ENCODE assay signal across 18 mouse cellular contexts in genomic region chr12:117509919-117510318, GRCm38 (mm10). TPM values are rescaled to one million over a fixed set of nuclear protein-coding genes. Genes with fewer than 3 reads are reported as not detected.
DNase-seq lines count a peak whose midpoint lies in the region; ATAC-seq and TF ChIP-seq lines count a peak whose summit lies in the region.
"Had no signal": no experiment of that assay in that cellular context is flagged by ENCODE, and none has a peak within 500 bp of the region (broad histone marks: within the 10 kb centered on the region; RNA-seq: fewer than 3 reads in every experiment).

No protein-coding gene starts in this region.

- ATAC-seq in lung, embryonic 14.5 days (ENCODE audit: insufficient read depth): peak; percentile 65; the same call in 1 of the 2 replicates
- ATAC-seq in lung, embryonic 16.5 days (ENCODE audit: low read depth): peak; percentile 52; the same call in 1 of the 2 replicates
- no peak for ATAC-seq in forebrain, embryonic 16.5 days
- ATAC-seq: activated CD4-positive, CD25-positive, alpha-beta regulatory T cell, adult 4 months; forebrain, embryonic 13.5 days; forebrain, embryonic 15.5 days had no signal

- 26% methylated on average over 2 of the region's 2 CpGs for WGBS in lung, embryonic 14.5 days
- WGBS in lung, embryonic 16.5 days: 21% methylated on average over 2 of the region's 2 CpGs
- WGBS in forebrain, embryonic 16.5 days: 54% methylated on average over 2 of the region's 2 CpGs

- no peaks in the 10 kb centered on the region for H3K27me3 ChIP-seq in lung, embryonic 14.5 days (ENCODE audit: insufficient read depth, low read length)
- H3K27me3 ChIP-seq in lung, embryonic 16.5 days (ENCODE audit: control insufficient read depth, insufficient read depth, low read depth, low read length): no peaks in the 10 kb centered on the region
- H3K27me3 ChIP-seq in forebrain, embryonic 16.5 days (replicated peaks; ENCODE audit: control insufficient read depth, insufficient read depth, low read length): no peaks in the 10 kb centered on the region
- H3K27me3 ChIP-seq: forebrain, embryonic 13.5 days; forebrain, embryonic 15.5 days had no signal

- H3K27ac ChIP-seq in lung, embryonic 14.5 days (ENCODE audit: low read depth): no peak overlapping the region
- no peak overlapping the region for H3K27ac ChIP-seq in lung, embryonic 16.5 days (ENCODE audit: low read length)
- H3K27ac ChIP-seq in forebrain, embryonic 16.5 days (ENCODE audit: low read length): no peak overlapping the region
- H3K27ac ChIP-seq: embryonic facial prominence, embryonic 10.5 days; embryonic facial prominence, embryonic 12.5 days; forebrain, embryonic 13.5 days; forebrain, embryonic 15.5 days had no signal

- no peak overlapping the region for H3K9ac ChIP-seq in lung, embryonic 14.5 days
- no peak overlapping the region for H3K9ac ChIP-seq in lung, embryonic 16.5 days (ENCODE audit: low read length)
- H3K9ac ChIP-seq in forebrain, embryonic 16.5 days (replicated peaks; ENCODE audit: low read depth, low read length): no peak overlapping the region
- H3K9ac ChIP-seq: embryonic facial prominence, embryonic 12.5 days; forebrain, embryonic 13.5 days; forebrain, embryonic 15.5 days had no signal

- DNase-seq in lung, embryonic 14.5 days: peak; percentile 75
- DNase-seq in lung, postnatal 25 days (ENCODE audit: low spot score): no peak
- DNase-seq in lung, postnatal 36 days: no peak
- DNase-seq: adrenal gland, adult 8-10 months; adrenal gland, postnatal 14 days; adrenal gland, postnatal 36 days; cerebellum, adult 11-12 months; cerebellum, adult 2 months; cerebellum, adult 9-10 months; cerebellum, postnatal 10 days; cerebellum, postnatal 25 days had no signal

- H3K4me3 ChIP-seq in lung, embryonic 14.5 days (ENCODE audit: low read depth, low read length): no peak overlapping the region
- no peak overlapping the region for H3K4me3 ChIP-seq in lung, embryonic 16.5 days (ENCODE audit: low read length)
- H3K4me3 ChIP-seq in forebrain, embryonic 16.5 days (replicated peaks; ENCODE audit: low read length): no peak overlapping the region
- H3K4me3 ChIP-seq: embryonic facial prominence, embryonic 10.5 days; embryonic facial prominence, embryonic 12.5 days; forebrain, embryonic 13.5 days; forebrain, embryonic 15.5 days had no signal

- no peak for TF ChIP-seq CTCF in lung, embryonic 14.5 days (IDR thresholded peaks at IDR 0.05; ENCODE audit: low read depth)

- no peaks in the 10 kb centered on the region for H3K36me3 ChIP-seq in lung, embryonic 14.5 days (ENCODE audit: insufficient read depth)
- no peaks in the 10 kb centered on the region for H3K36me3 ChIP-seq in lung, embryonic 16.5 days (ENCODE audit: control insufficient read depth, insufficient read depth, low read length)
- no peaks in the 10 kb centered on the region for H3K36me3 ChIP-seq in forebrain, embryonic 16.5 days (ENCODE audit: control insufficient read depth, insufficient read depth)
- H3K36me3 ChIP-seq: embryonic facial prominence, embryonic 10.5 days; embryonic facial prominence, embryonic 12.5 days; forebrain, embryonic 15.5 days had no signal

- H3K4me1 ChIP-seq in lung, embryonic 14.5 days (ENCODE audit: insufficient read depth): no peaks in the 10 kb centered on the region
- 0 out of 2 replicates have a peak, but pooled peaks cover 3% of the 10 kb centered on the region for H3K4me1 ChIP-seq in lung, embryonic 16.5 days (replicated peaks; ENCODE audit: control insufficient read depth, insufficient read depth, low read length)
- H3K4me1 ChIP-seq in forebrain, embryonic 16.5 days (replicated peaks; ENCODE audit: control insufficient read depth, insufficient read depth, low read length): no peaks in the 10 kb centered on the region
- H3K4me1 ChIP-seq: embryonic facial prominence, embryonic 12.5 days; forebrain, embryonic 15.5 days had no signal

- no peaks in the 10 kb centered on the region for H3K9me3 ChIP-seq in lung, embryonic 14.5 days (ENCODE audit: low read depth, low read length)
- H3K9me3 ChIP-seq in lung, embryonic 16.5 days (ENCODE audit: control insufficient read depth, low read length): no peaks in the 10 kb centered on the region
- H3K9me3 ChIP-seq in forebrain, embryonic 16.5 days (ENCODE audit: control insufficient read depth, low read length): no peaks in the 10 kb centered on the region
- H3K9me3 ChIP-seq: embryonic facial prominence, embryonic 10.5 days; embryonic facial prominence, embryonic 12.5 days; forebrain, embryonic 13.5 days; forebrain, embryonic 15.5 days had no signal

- H3K4me2 ChIP-seq in lung, embryonic 14.5 days: no peak overlapping the region
- no peak overlapping the region for H3K4me2 ChIP-seq in lung, embryonic 16.5 days (ENCODE audit: low read depth, low read length)
- no peak overlapping the region for H3K4me2 ChIP-seq in forebrain, embryonic 16.5 days (ENCODE audit: low read length)
- H3K4me2 ChIP-seq: embryonic facial prominence, embryonic 12.5 days; forebrain, embryonic 13.5 days; forebrain, embryonic 15.5 days had no signal

RNA-seq across cellular contexts. Expression of gene Rapgef5, which starts 6.4 kb away (rescaled TPM):
- 21.5 and 22.9 TPM in 2 replicates for polyA plus RNA-seq in lung, embryonic 14.5 days (2014; fragmentation: Nextera tagmentation; extraction: Ambion mirVana)
- polyA plus RNA-seq in lung, embryonic 16.5 days (2015; fragmentation: Nextera tagmentation; extraction: Ambion mirVana): 25.8 and 25.9 TPM in 2 replicates
- 36.6 and 39.4 TPM in 2 replicates for polyA plus RNA-seq in forebrain, embryonic 16.5 days (2015; fragmentation: Nextera tagmentation; extraction: Ambion mirVana)
